Mouse (Mus musculus) lung, postnatal 0 days (tissue): ENCODE measurements around the gene Ccdc125.

ENCODE experiments used
- CTCF ChIP-seq: IDR thresholded peaks from 2 replicates; pipeline ENCODE4 v1.5.1; 2016; ENCODE audit warnings: antibody characterized with exemption, mild to moderate bottlenecking
- EP300 ChIP-seq: IDR thresholded peaks from 2 replicates; pipeline ENCODE4 v1.6.1; 2016; ENCODE audit warnings: antibody characterized with exemption, mild to moderate bottlenecking, control low read depth

DNA sequence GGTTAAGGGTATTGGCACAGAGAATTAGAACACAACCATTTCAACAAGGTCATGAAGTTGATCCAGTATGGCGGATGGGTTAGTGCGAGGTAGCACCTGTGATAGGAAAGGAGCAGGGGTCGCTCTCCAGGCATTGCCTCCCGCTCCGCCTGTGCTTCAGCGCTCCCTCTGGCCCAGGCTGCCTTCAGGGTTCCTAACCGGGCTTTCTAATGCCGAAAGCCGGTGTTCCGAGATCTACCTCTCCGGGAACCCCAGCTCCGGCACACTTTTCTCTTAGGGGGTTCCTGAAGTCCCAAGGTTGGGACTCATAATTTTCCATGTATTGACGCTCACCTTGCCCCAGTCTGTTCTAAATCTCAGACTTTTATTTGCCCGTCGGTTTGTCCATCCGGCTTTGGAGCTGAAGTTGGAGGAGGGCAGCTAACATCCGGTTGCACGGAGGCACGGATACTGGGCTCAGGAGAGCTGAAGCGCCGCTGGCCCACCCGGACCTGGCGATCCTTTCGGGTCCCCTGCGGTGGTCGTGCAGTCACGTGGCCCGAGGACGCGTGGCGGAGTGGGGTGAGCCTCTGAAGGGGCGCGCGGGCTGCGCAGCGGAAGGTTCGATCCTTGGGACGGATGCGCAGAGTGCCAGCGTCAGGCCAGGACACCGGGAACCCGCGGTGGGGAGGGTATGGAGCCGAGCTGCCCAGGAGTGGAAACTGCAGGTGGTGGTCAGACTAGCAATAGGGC is at the start of gene Ccdc125:
- TF ChIP-seq CTCF: 0 out of 2 replicates have a peak, but pooled peaks have one; percentile 10
- no peak for TF ChIP-seq EP300
